Mouse (Mus musculus): ENCODE data around the gene Ston2.

DNA sequence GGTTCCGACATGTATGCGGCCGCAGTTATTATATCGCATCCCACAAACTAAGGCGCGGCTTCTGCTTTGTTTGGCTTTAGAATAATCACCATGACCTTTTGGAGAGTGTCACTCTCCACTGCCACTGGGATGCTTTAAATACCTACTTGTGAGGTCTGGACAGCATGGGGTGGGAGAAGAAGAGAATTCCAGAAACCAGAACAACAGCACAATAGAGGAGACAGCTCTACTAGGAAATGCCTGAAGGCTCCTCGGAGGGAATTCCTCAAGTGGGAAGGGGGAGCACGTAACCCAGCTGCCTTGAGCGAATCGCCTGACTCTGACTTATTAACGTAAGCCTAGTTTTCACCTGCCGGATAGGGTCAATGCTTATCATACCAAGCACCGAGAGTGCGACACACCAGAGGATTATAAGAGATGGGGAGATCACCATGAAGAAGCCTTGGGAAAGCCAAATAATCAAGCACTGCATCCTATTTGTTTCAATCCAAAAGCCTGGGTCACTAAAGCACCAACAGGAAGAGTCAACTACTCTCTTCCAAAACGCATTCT, 104.6 kb downstream of the Ston2 start:
- TF ChIP-seq CTCF (IDR thresholded peaks at IDR 0.05), result no peak
- TF ChIP-seq POLR2A (IDR thresholded peaks at IDR 0.05; ENCODE audit: insufficient read depth, low read depth, low read length), result no peak
- no peak for TF ChIP-seq EP300 (IDR thresholded peaks at IDR 0.05; ENCODE audit: insufficient read depth, low read depth, low read length)

Measured in heart, adult 2 months (tissue).